Mouse (Mus musculus) myocyte (in vitro differentiated cells): ENCODE measurements at regions not wholly inside any gene's neighbourhood (a gene's known extent, or its start where the extent isn't known, plus 50 kb on each side); places are given as distances from the start of the nearest gene placed in this dataset.

Experiments used
- H3K27me3 ChIP-seq: one replicate; pipeline ENCODE4 v1.6.1; 2011; ENCODE audit not compliant: control insufficient read depth, insufficient read depth, insufficient read length
- H3K36me3 ChIP-seq: one replicate; pipeline ENCODE4 v1.6.1; 2011; ENCODE audit not compliant: control insufficient read depth, insufficient read depth
- H3K4me2 ChIP-seq: one replicate; pipeline ENCODE4 v1.6.1; 2011; ENCODE audit warnings: low read depth, control low read depth
- H3K4me3 ChIP-seq: one replicate; pipeline ENCODE4 v1.5.1; 2011; ENCODE audit warnings: mild to moderate bottlenecking, control low read depth, moderate library complexity
- H3K79me2 ChIP-seq: one replicate; pipeline ENCODE4 v1.6.1; 2011; ENCODE audit not compliant: control insufficient read depth, insufficient read depth
- H3ac ChIP-seq: one replicate; pipeline ENCODE4 v1.6.1; 2011; ENCODE audit not compliant: control insufficient read depth, insufficient read length
- CEBPB ChIP-seq: IDR thresholded peaks from 2 replicates; pipeline ENCODE4 v1.6.1; 2011; ENCODE audit warnings: mild to moderate bottlenecking, moderate library complexity; ENCODE audit not compliant: poor library complexity, insufficient read depth, severe bottlenecking
- E2F4 ChIP-seq: IDR thresholded peaks from one replicate; pipeline ENCODE4 v1.6.1; 2011; ENCODE audit warnings: mild to moderate bottlenecking, control low read depth, moderate library complexity; ENCODE audit not compliant: insufficient read depth
- MAX ChIP-seq: IDR thresholded peaks from one replicate; pipeline ENCODE4 v1.6.1; 2011; ENCODE audit warnings: low read depth, mild to moderate bottlenecking, control low read depth
- MYOD1 ChIP-seq, 3 experiments: IDR thresholded peaks; one replicate each; pipeline ENCODE4 v1.6.1; 2011; ENCODE audit warnings: control low read depth in 2 of 3, low read depth in 2 of 3, mild to moderate bottlenecking in 2 of 3, moderate library complexity in 1 of 3; ENCODE audit not compliant: insufficient read length in 2 of 3, control insufficient read depth in 1 of 3
- MYOG ChIP-seq, 3 experiments: IDR thresholded peaks; one replicate each; pipeline ENCODE4 v1.6.1; 2011; ENCODE audit warnings: control low read depth in 2 of 3, low read depth in 2 of 3, mild to moderate bottlenecking in 2 of 3; ENCODE audit not compliant: insufficient read length in 2 of 3, control insufficient read depth in 1 of 3, insufficient read depth in 1 of 3
- POLR2A ChIP-seq: IDR thresholded peaks from one replicate; pipeline ENCODE4 v1.6.1; 2011; ENCODE audit warnings: low read depth, mild to moderate bottlenecking, control low read depth, moderate library complexity; ENCODE audit not compliant: insufficient read length
- POLR2AphosphoS2 ChIP-seq: IDR thresholded peaks from one replicate; pipeline ENCODE4 v1.6.1; 2011; ENCODE audit warnings: low read depth, control low read depth; ENCODE audit not compliant: insufficient read length
- REST ChIP-seq: IDR thresholded peaks from one replicate; pipeline ENCODE4 v1.6.1; 2011; ENCODE audit warnings: mild to moderate bottlenecking, control low read depth, moderate library complexity; ENCODE audit not compliant: insufficient read depth, insufficient read length
- SRF ChIP-seq: IDR thresholded peaks from one replicate; pipeline ENCODE4 v1.6.1; 2011; ENCODE audit warnings: low read depth; ENCODE audit not compliant: control insufficient read depth, insufficient read length
- TCF12 ChIP-seq: IDR thresholded peaks from one replicate; pipeline ENCODE4 v1.6.1; 2011; ENCODE audit warnings: mild to moderate bottlenecking, control low read depth; ENCODE audit not compliant: poor library complexity, insufficient read depth, severe bottlenecking
- TCF3 ChIP-seq: IDR thresholded peaks from one replicate; pipeline ENCODE4 v1.6.1; 2011; ENCODE audit warnings: low read depth, control low read depth; ENCODE audit not compliant: insufficient read length
- USF1 ChIP-seq: IDR thresholded peaks from one replicate; pipeline ENCODE4 v1.6.1; 2011; ENCODE audit warnings: low read depth, mild to moderate bottlenecking, control low read depth, moderate library complexity

GRCm38 (mm10) chr8:41869681-41870356, 452.9 kb upstream of the Frg1 start:
- Histone ChIP-seq H3K79me2 (no peaks in the 10 kb centered on the region), H3K4me3 (no peak overlapping the region), H3K4me2 (no peak overlapping the region), H3K36me3 (no peaks in the 10 kb centered on the region), H3ac (no peak overlapping the region), H3K27me3 (no peaks in the 10 kb centered on the region)
- TF ChIP-seq MYOD1 (IDR thresholded peaks at IDR 0.05; ENCODE audit: control insufficient read depth in 1 of 3, insufficient read length in 2 of 3, low read depth in 2 of 3) (no peak), REST (no peak), E2F4 (no peak), POLR2A (no peak), TCF12 (no peak), USF1 (no peak), CEBPB (no peak), MYOG (IDR thresholded peaks at IDR 0.05; ENCODE audit: control insufficient read depth in 1 of 3, insufficient read depth in 1 of 3, insufficient read length in 2 of 3, low read depth in 2 of 3) (no peak), SRF (no peak), MAX (no peak), TCF3 (no peak), POLR2AphosphoS2 (no peak)

DNA sequence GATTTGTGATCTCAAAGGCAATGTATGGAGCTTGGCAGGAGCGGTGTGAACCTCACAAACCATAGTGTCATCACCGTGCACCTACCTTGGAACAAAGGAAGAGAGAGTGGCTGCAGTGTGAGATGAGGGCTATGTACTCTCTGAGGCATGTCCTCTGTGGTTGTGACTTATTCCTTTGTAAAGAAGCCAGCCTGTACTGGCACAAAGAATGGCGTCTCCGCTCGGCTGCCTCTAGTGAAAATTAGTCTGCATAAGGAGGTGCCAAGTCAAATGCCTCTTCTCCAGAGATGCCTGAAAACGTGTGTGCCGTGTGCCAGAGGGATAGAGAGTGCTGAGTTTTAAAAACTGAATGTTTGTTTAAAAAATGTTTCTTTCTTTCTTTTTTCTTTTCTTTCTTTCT, 444.0 kb upstream of the Frg1 start:
- no peak for TF ChIP-seq USF1
- no peak for TF ChIP-seq SRF
- no peak for TF ChIP-seq E2F4
- TF ChIP-seq MAX: no peak
- TF ChIP-seq MYOG (IDR thresholded peaks at IDR 0.05; ENCODE audit: control insufficient read depth in 1 of 3, insufficient read depth in 1 of 3, insufficient read length in 2 of 3, low read depth in 2 of 3): no peak
- no peak for TF ChIP-seq MYOD1 (IDR thresholded peaks at IDR 0.05; ENCODE audit: control insufficient read depth in 1 of 3, insufficient read length in 2 of 3, low read depth in 2 of 3)
- no peak for TF ChIP-seq REST
- no peak for TF ChIP-seq TCF3
- no peak for TF ChIP-seq POLR2AphosphoS2
- Histone ChIP-seq H3K4me2 (no peak overlapping the region), H3K79me2 (no peaks in the 10 kb centered on the region), H3ac (no peak overlapping the region), H3K4me3 (no peak overlapping the region), H3K27me3 (no peaks in the 10 kb centered on the region), H3K36me3 (no peaks in the 10 kb centered on the region)

DNA sequence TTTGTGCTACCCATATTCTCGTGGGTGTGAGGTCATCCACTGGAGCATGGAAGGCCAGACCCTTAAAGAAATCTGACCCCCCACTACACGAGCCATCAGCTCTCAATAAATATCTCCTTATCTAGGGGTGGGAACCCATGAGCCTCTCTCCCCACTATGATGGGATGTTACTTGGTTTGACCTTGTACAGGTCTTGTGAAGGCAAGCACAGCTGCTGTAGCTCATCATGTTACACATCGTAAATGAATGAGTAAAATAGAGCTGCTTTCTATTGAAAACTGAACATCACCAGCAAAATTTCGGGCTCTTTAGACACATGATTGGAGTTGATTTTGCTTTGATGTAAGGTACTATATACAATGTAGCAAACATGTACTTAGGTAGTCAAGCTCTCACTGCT, 414.8 kb upstream of the Frg1 start:
- Histone ChIP-seq H3K4me3 (no peak overlapping the region), H3K4me2 (no peak overlapping the region), H3ac (no peak overlapping the region), H3K27me3 (no peaks in the 10 kb centered on the region), H3K79me2 (no peaks in the 10 kb centered on the region), H3K36me3 (no peaks in the 10 kb centered on the region)
- TF ChIP-seq MYOD1 (IDR thresholded peaks at IDR 0.05; ENCODE audit: control insufficient read depth in 1 of 3, insufficient read length in 2 of 3, low read depth in 2 of 3): peak in 2 of 3 experiments; percentile 51 to 60
- no peak for TF ChIP-seq MYOG (IDR thresholded peaks at IDR 0.05; ENCODE audit: control insufficient read depth in 1 of 3, insufficient read depth in 1 of 3, insufficient read length in 2 of 3, low read depth in 2 of 3)
- TF ChIP-seq TCF12: no peak

DNA sequence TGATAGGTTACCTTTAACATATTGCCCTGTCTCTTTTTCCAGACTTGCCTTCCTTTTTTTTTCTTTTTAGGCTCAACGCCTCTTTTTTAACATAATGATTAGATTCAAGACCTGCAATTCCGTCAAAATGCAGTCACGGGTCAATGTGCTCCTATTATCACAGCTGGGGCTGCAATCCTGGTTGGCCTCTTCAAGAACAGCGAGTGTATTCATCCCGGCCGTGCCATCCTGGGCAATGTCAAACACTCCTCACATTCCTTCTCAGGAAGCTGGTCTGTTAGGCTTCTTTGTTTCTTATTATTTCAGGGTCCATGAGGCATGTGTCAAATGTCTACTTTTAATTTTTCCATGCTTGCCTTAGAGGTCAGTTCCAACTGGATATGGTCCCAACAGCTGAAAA, 413.5 kb upstream of the Frg1 start:
- no peaks in the 10 kb centered on the region for H3K79me2 ChIP-seq

DNA sequence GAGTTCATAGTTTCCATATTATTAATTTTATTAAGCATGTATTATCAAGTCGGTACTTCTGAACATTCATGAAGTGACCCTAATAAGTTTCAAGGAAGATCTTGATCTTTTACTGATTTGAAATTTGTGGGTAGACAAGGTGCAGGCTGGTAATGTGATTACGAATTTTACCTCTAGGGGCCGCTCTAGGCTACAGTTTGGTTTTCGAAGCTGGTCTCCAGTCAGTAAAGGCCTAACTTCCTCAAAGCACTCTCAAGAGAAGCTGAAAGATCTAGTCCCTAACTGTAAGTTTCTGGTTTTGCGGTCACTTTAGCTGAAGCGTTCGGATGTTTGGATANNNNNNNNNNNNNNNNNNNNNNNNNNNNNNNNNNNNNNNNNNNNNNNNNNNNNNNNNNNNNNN, 408.1 kb upstream of the Frg1 start:
- Histone ChIP-seq H3K4me2 (no peak overlapping the region), H3K79me2 (no peaks in the 10 kb centered on the region), H3K36me3 (no peaks in the 10 kb centered on the region), H3ac (no peak overlapping the region), H3K4me3 (no peak overlapping the region), H3K27me3 (no peaks in the 10 kb centered on the region)
- TF ChIP-seq TCF12: no peak
- TF ChIP-seq MYOG (IDR thresholded peaks at IDR 0.05; ENCODE audit: control insufficient read depth in 1 of 3, insufficient read depth in 1 of 3, insufficient read length in 2 of 3, low read depth in 2 of 3): no peak
- no peak for TF ChIP-seq REST
- no peak for TF ChIP-seq POLR2AphosphoS2
- TF ChIP-seq E2F4: no peak
- TF ChIP-seq MYOD1 (IDR thresholded peaks at IDR 0.05; ENCODE audit: control insufficient read depth in 1 of 3, insufficient read length in 2 of 3, low read depth in 2 of 3): no peak
- no peak for TF ChIP-seq CEBPB
- TF ChIP-seq TCF3: no peak
- TF ChIP-seq SRF: no peak
- no peak for TF ChIP-seq POLR2A
- TF ChIP-seq USF1: no peak
- TF ChIP-seq MAX: no peak

More for the DNA sequence above, 413.5 kb upstream of the Frg1 start:
- peak overlapping the region; percentile 42 for H3K4me2 ChIP-seq
- no peaks in the 10 kb centered on the region for H3K27me3 ChIP-seq
- no peak overlapping the region for H3K4me3 ChIP-seq
- no peaks in the 10 kb centered on the region for H3K36me3 ChIP-seq
- no peak overlapping the region for H3ac ChIP-seq
- TF ChIP-seq TCF3 (no peak), TCF12 (no peak), MYOD1 (IDR thresholded peaks at IDR 0.05; ENCODE audit: control insufficient read depth in 1 of 3, insufficient read length in 2 of 3, low read depth in 2 of 3) (no peak), MYOG (IDR thresholded peaks at IDR 0.05; ENCODE audit: control insufficient read depth in 1 of 3, insufficient read depth in 1 of 3, insufficient read length in 2 of 3, low read depth in 2 of 3) (no peak), REST (no peak)
